Mouse (Mus musculus): ENCODE data around the gene Bcl2l1. TPM values are rescaled to one million over a fixed set of nuclear protein-coding genes. Genes with fewer than 3 reads are reported as not detected.

Gene Bcl2l1
- polyA plus RNA-seq, 1 experiment from 2014 or later: 95.6 TPM

- DNase-seq (ENCODE audit: low spot score) (peak; percentile 92), ATAC-seq (replicated peaks; ENCODE audit: low FRiP score, low read depth) (peak; percentile 71)
- Histone ChIP-seq H3K4me3 (replicated peaks; ENCODE audit: low read depth, low read length) (no peak overlapping the region), H3K9me3 (replicated peaks; ENCODE audit: low read length) (no peaks in the 10 kb centered on the region), H3K27me3 (ENCODE audit: insufficient read depth, low read length) (no peaks in the 10 kb centered on the region), H3K36me3 (ENCODE audit: insufficient read depth, low read length) (no peaks in the 10 kb centered on the region), H3K4me2 (ENCODE audit: low read length) (peak overlapping the region; percentile 28; the same call in 1 of the 2 replicates), H3K4me1 (replicated peaks; ENCODE audit: insufficient read depth, low read length) (peaks cover 10% of the 10 kb centered on the region), H3K27ac (peak overlapping the region; percentile 31; the same call in 1 of the 2 replicates), H3K9ac (ENCODE audit: low read depth, low read length) (no peak overlapping the region)
- 15% methylated on average over 25 of the region's 25 CpGs for WGBS
- peak; percentile 99 for TF ChIP-seq CTCF (IDR thresholded peaks at IDR 0.05; ENCODE audit: low read depth)
Measured at GRCm38 (mm10) chr2:152766387-152767123, 65.0 kb downstream of the Bcl2l1 start.

- DNase-seq (ENCODE audit: low spot score) (no peak), ATAC-seq (replicated peaks; ENCODE audit: low FRiP score, low read depth) (no peak)
- 37% methylated on average over 7 of the region's 7 CpGs for WGBS
- no peak for TF ChIP-seq CTCF (IDR thresholded peaks at IDR 0.05; ENCODE audit: low read depth)
- Histone ChIP-seq H3K9me3 (replicated peaks; ENCODE audit: low read length) (no peaks in the 10 kb centered on the region), H3K4me1 (replicated peaks; ENCODE audit: insufficient read depth, low read length) (peaks cover 10% of the 10 kb centered on the region), H3K4me3 (replicated peaks; ENCODE audit: low read depth, low read length) (no peak overlapping the region), H3K36me3 (ENCODE audit: insufficient read depth, low read length) (no peaks in the 10 kb centered on the region), H3K9ac (ENCODE audit: low read depth, low read length) (0 out of 2 replicates have a peak overlapping the region, but pooled peaks have one; percentile 27), H3K27ac (no peak overlapping the region), H3K4me2 (ENCODE audit: low read length) (peak overlapping the region; percentile 31; the same call in 1 of the 2 replicates), H3K27me3 (ENCODE audit: insufficient read depth, low read length) (no peaks in the 10 kb centered on the region)
Measured at GRCm38 (mm10) chr2:152765045-152765674, 66.4 kb downstream of the Bcl2l1 start.

- DNase-seq (ENCODE audit: low spot score) (peak; percentile 70), ATAC-seq (replicated peaks; ENCODE audit: low FRiP score, low read depth) (0 out of 2 replicates have a peak, but pooled peaks have one; percentile 5)
- H3K4me1 ChIP-seq (replicated peaks; ENCODE audit: insufficient read depth, low read length): peaks cover 10% of the 10 kb centered on the region
- no peak overlapping the region for H3K4me3 ChIP-seq (replicated peaks; ENCODE audit: low read depth, low read length)
- no peaks in the 10 kb centered on the region for H3K36me3 ChIP-seq (ENCODE audit: insufficient read depth, low read length)
- no peaks in the 10 kb centered on the region for H3K27me3 ChIP-seq (ENCODE audit: insufficient read depth, low read length)
- TF ChIP-seq CTCF (IDR thresholded peaks at IDR 0.05; ENCODE audit: low read depth): peak; percentile 14; the same call in 1 of the 2 replicates
- no peaks in the 10 kb centered on the region for H3K9me3 ChIP-seq (replicated peaks; ENCODE audit: low read length)
- peak overlapping the region; percentile 31 for H3K4me2 ChIP-seq (ENCODE audit: low read length)
- H3K9ac ChIP-seq (ENCODE audit: low read depth, low read length): 0 out of 2 replicates have a peak overlapping the region, but pooled peaks have one; percentile 27
- no peak overlapping the region for H3K27ac ChIP-seq
- 8% methylated on average over 14 of the region's 14 CpGs for WGBS
Measured at GRCm38 (mm10) chr2:152764172-152765044, 67.1 kb downstream of the Bcl2l1 start.

- H3K27me3 ChIP-seq (ENCODE audit: insufficient read depth, low read length): no peaks in the 10 kb centered on the region
- H3K4me2 ChIP-seq (ENCODE audit: low read length): no peak overlapping the region
- WGBS: 82% methylated on average over 6 of the region's 6 CpGs
- H3K9ac ChIP-seq (ENCODE audit: low read depth, low read length): no peak overlapping the region
- TF ChIP-seq CTCF (IDR thresholded peaks at IDR 0.05; ENCODE audit: low read depth): no peak
- no peak overlapping the region for H3K4me3 ChIP-seq (replicated peaks; ENCODE audit: low read depth, low read length)
- ATAC-seq (replicated peaks; ENCODE audit: low FRiP score, low read depth) (no peak), DNase-seq (ENCODE audit: low spot score) (no peak)
- no peaks in the 10 kb centered on the region for H3K36me3 ChIP-seq (ENCODE audit: insufficient read depth, low read length)
- no peaks in the 10 kb centered on the region for H3K9me3 ChIP-seq (replicated peaks; ENCODE audit: low read length)
- H3K27ac ChIP-seq: no peak overlapping the region
- peaks cover 10% of the 10 kb centered on the region for H3K4me1 ChIP-seq (replicated peaks; ENCODE audit: insufficient read depth, low read length)
Measured at GRCm38 (mm10) chr2:152763310-152763709, 68.2 kb downstream of the Bcl2l1 start.

- no peak overlapping the region for H3K27ac ChIP-seq
- H3K9me3 ChIP-seq (replicated peaks; ENCODE audit: low read length): no peaks in the 10 kb centered on the region
- H3K27me3 ChIP-seq (ENCODE audit: insufficient read depth, low read length): no peaks in the 10 kb centered on the region
- H3K4me1 ChIP-seq (replicated peaks; ENCODE audit: insufficient read depth, low read length): peaks cover 10% of the 10 kb centered on the region; the same call in 1 of the 2 replicates
- no peak for TF ChIP-seq CTCF (IDR thresholded peaks at IDR 0.05; ENCODE audit: low read depth)
- no peak overlapping the region for H3K9ac ChIP-seq (ENCODE audit: low read depth, low read length)
- ATAC-seq (replicated peaks; ENCODE audit: low FRiP score, low read depth) (no peak), DNase-seq (ENCODE audit: low spot score) (no peak)
- no peaks in the 10 kb centered on the region for H3K36me3 ChIP-seq (ENCODE audit: insufficient read depth, low read length)
- no peak overlapping the region for H3K4me3 ChIP-seq (replicated peaks; ENCODE audit: low read depth, low read length)
- H3K4me2 ChIP-seq (ENCODE audit: low read length): no peak overlapping the region
- 41% methylated on average over 4 of the region's 4 CpGs for WGBS
Measured at GRCm38 (mm10) chr2:152758351-152758750, 73.2 kb downstream of the Bcl2l1 start.

GRCm38 (mm10) chr2:152757478-152757877 is 74.0 kb downstream of the Bcl2l1 start:
- Histone ChIP-seq H3K9me3 (replicated peaks; ENCODE audit: low read length) (no peaks in the 10 kb centered on the region), H3K27ac (no peak overlapping the region), H3K36me3 (ENCODE audit: insufficient read depth, low read length) (no peaks in the 10 kb centered on the region), H3K4me1 (replicated peaks; ENCODE audit: insufficient read depth, low read length) (peaks cover 10% of the 10 kb centered on the region; the same call in 1 of the 2 replicates), H3K9ac (ENCODE audit: low read depth, low read length) (no peak overlapping the region), H3K27me3 (ENCODE audit: insufficient read depth, low read length) (no peaks in the 10 kb centered on the region), H3K4me3 (replicated peaks; ENCODE audit: low read depth, low read length) (no peak overlapping the region), H3K4me2 (ENCODE audit: low read length) (no peak overlapping the region)
- ATAC-seq (replicated peaks; ENCODE audit: low FRiP score, low read depth): no peak
- 68% methylated on average over 2 of the region's 2 CpGs for WGBS
- no peak for DNase-seq (ENCODE audit: low spot score)
- no peak for TF ChIP-seq CTCF (IDR thresholded peaks at IDR 0.05; ENCODE audit: low read depth)

Measured in kidney, postnatal 0 days (tissue).